Mouse (Mus musculus): ENCODE measurements around the gene Gm49661.

The Gm49661 gene

GRCm38 (mm10) chr8:84984294-84985048 is 15.2 kb upstream of the Gm49661 start:
- peak in 1 of 2 experiments; percentile 66 for DNase-seq (ENCODE audit: low spot score in 2 of 2)

GRCm38 (mm10) chr8:84982499-84983011 is 13.3 kb upstream of the Gm49661 start:
- peak; percentile 28 to 63 for DNase-seq (ENCODE audit: low spot score in 2 of 2)

- peak in 1 of 2 experiments; percentile 64 for DNase-seq (ENCODE audit: low spot score in 2 of 2)
These were observed 12.6 kb upstream of the Gm49661 start for GRCm38 (mm10) chr8:84981644-84982498.

GRCm38 (mm10) chr8:84980622-84981358 is 11.6 kb upstream of the Gm49661 start:
- DNase-seq (ENCODE audit: low spot score in 2 of 2) = peak; percentile 65 to 79

GRCm38 (mm10) chr8:84979599-84980421 is 10.6 kb upstream of the Gm49661 start:
- peak; percentile 92 to 93 for DNase-seq (ENCODE audit: low spot score in 2 of 2)

- DNase-seq (ENCODE audit: low spot score in 2 of 2) = peak; percentile 86 to 94
These were observed 9.2 kb upstream of the Gm49661 start, which contains the start of gene Junb for GRCm38 (mm10) chr8:84978248-84978940. Junb (minus strand) TSS chr8:84978718.

GRCm38 (mm10) chr8:84977435-84978247 is 8.4 kb upstream of the Gm49661 start:
- DNase-seq (ENCODE audit: low spot score in 2 of 2) = peak; percentile 76 to 89

GRCm38 (mm10) chr8:84976763-84977434 is 7.7 kb upstream of the Gm49661 start:
- DNase-seq (ENCODE audit: low spot score in 2 of 2) = no peak

- peak; percentile 95 to 97 for DNase-seq (ENCODE audit: low spot score in 2 of 2)
These were observed 7.0 kb upstream of the Gm49661 start for GRCm38 (mm10) chr8:84976031-84976762.

GRCm38 (mm10) chr8:84975434-84975833 is 6.2 kb upstream of the Gm49661 start:
- peak; percentile 85 to 91 for DNase-seq (ENCODE audit: low spot score in 2 of 2)

GRCm38 (mm10) chr8:84974543-84975142 is 5.4 kb upstream of the Gm49661 start:
- DNase-seq (ENCODE audit: low spot score in 2 of 2) = peak in 1 of 2 experiments; percentile 68

- DNase-seq (ENCODE audit: low spot score in 2 of 2) = peak; percentile 54 to 70
These were observed 4.7 kb upstream of the Gm49661 start for GRCm38 (mm10) chr8:84973803-84974542.

GRCm38 (mm10) chr8:84973079-84973478 is 3.8 kb upstream of the Gm49661 start:
- peak in 1 of 2 experiments; percentile 53 for DNase-seq (ENCODE audit: low spot score in 2 of 2)

- DNase-seq (ENCODE audit: low spot score in 2 of 2) = peak; percentile 84
These were observed 1.7 kb upstream of the Gm49661 start for GRCm38 (mm10) chr8:84970913-84971312.

- peak; percentile 34 to 77 for DNase-seq (ENCODE audit: low spot score in 2 of 2)
These were observed 1.0 kb upstream of the Gm49661 start for GRCm38 (mm10) chr8:84970135-84970790.

- peak in 1 of 2 experiments; percentile 65 for DNase-seq (ENCODE audit: low spot score in 2 of 2)
These were observed 583 bp downstream of the Gm49661 start for GRCm38 (mm10) chr8:84968650-84969049.
